Mouse (Mus musculus) hindbrain, embryonic 16.5 days (tissue): ENCODE results near the gene Ap1s1. TPM values are rescaled to one million over a fixed set of nuclear protein-coding genes. Genes with fewer than 3 reads are reported as not detected.

ENCODE experiments used
- ATAC-seq: fragments of 200-750 bp; cut with Nextera tagmentation; 2 replicates; pipeline ENCODE4 v1.8.0; 2017; ENCODE audit warnings: moderate TSS enrichment, moderate library complexity
- H3K27ac ChIP-seq: fragments of 300-500 bp; sonication (generic); 2 replicates; pipeline ENCODE4 v1.5.1; 2014; ENCODE audit warnings: low read depth, mild to moderate bottlenecking, control low read depth, low read length, moderate library complexity
- H3K27me3 ChIP-seq: fragments of 300-500 bp; sonication (generic); replicated peaks from 2 replicates; pipeline ENCODE4 v1.6.1; 2014; ENCODE audit warnings: low read length; ENCODE audit not compliant: control insufficient read depth, insufficient read depth
- H3K36me3 ChIP-seq: fragments of 300-500 bp; sonication (generic); 2 replicates; pipeline ENCODE4 v1.6.1; 2014; ENCODE audit warnings: mild to moderate bottlenecking, low read length, moderate library complexity, mixed read lengths; ENCODE audit not compliant: control insufficient read depth, insufficient read depth
- H3K4me1 ChIP-seq: fragments of 300-500 bp; sonication (generic); 2 replicates; pipeline ENCODE4 v1.6.1; 2014; ENCODE audit warnings: low read depth, low read length; ENCODE audit not compliant: control insufficient read depth, insufficient read depth
- H3K4me2 ChIP-seq: fragments of 300-500 bp; sonication (generic); 2 replicates; pipeline ENCODE4 v1.6.1; 2014; ENCODE audit warnings: mild to moderate bottlenecking, low read length, control low read depth, moderate library complexity
- H3K4me3 ChIP-seq: fragments of 300-500 bp; sonication (generic); 2 replicates; pipeline ENCODE4 v1.5.1; 2014; ENCODE audit warnings: mild to moderate bottlenecking, low read length, control low read depth, moderate library complexity
- H3K9ac ChIP-seq: fragments of 300-500 bp; sonication (generic); 2 replicates; pipeline ENCODE4 v1.6.1; 2014; ENCODE audit warnings: low read depth, mild to moderate bottlenecking, control low read depth, low read length, moderate library complexity
- H3K9me3 ChIP-seq: fragments of 300-500 bp; sonication (generic); 2 replicates; pipeline ENCODE4 v1.6.1; 2014; ENCODE audit warnings: mild to moderate bottlenecking, low read length, moderate library complexity; ENCODE audit not compliant: control insufficient read depth
- WGBS: fragments of 180-500 bp; shearing (Covaris S2); extraction: QIAGEN DNeasy Blood & Tissue Kit; methylation state at CpG from one replicate; pipeline ENCODE4 v1.1.7; 2014; 5-methylcytosine and 5-hydroxymethylcytosine counted together
- microRNA counts: library from miRNA; unstranded; fragments of <30 nt; microRNA quantifications from one replicate; lab custom pipeline; 2016
- microRNA-seq: library from miRNA; unstranded; fragments of <30 nt; microRNA quantifications from one replicate; pipeline ENCODE4, GENCODE M21; 2017
- polyA plus RNA-seq: library from polyadenylated mRNA; unstranded; fragments of >200 nt; fragmentation: Nextera tagmentation; extraction: Ambion mirVana; gene quantifications from 2 replicates; pipeline ENCODE4 v1.2.1, GENCODE M21; 2015

Gene Ap1s1
- polyA plus RNA-seq, 1 experiment from 2014 or later, result 260 TPM

- Histone ChIP-seq H3K36me3 (peaks cover 30% of the 10 kb centered on the region), H3K4me3 (peak overlapping the region; percentile 59), H3K27me3 (no peaks in the 10 kb centered on the region), H3K27ac (peak overlapping the region; percentile 86), H3K9me3 (no peaks in the 10 kb centered on the region), H3K4me1 (peaks cover 15% of the 10 kb centered on the region), H3K4me2 (peak overlapping the region; percentile 62), H3K9ac (peak overlapping the region; percentile 79)
- peak; percentile 65 for ATAC-seq
- WGBS, result under 1% methylated on average over 66 of the region's 67 CpGs
Observed at GRCm38 (mm10) chr5:136987138-136987933, 58.6 kb downstream of the Ap1s1 start.

GRCm38 (mm10) chr5:136986695-136987137, 59.2 kb downstream of the Ap1s1 start, which contains the start of gene Plod3:
Gene Plod3, plus strand, starts transcription at chr5:136987019.
- WGBS, result under 1% methylated on average over 26 of the region's 26 CpGs
- peaks cover 30% of the 10 kb centered on the region for H3K36me3 ChIP-seq
- peak; percentile 91 for ATAC-seq

More at GRCm38 (mm10) chr5:136986695-136987137, 59.2 kb downstream of the Ap1s1 start, which contains the start of gene Plod3:
- H3K9ac ChIP-seq, result peak within 1 kb of the TSS; percentile 79
- H3K4me1 ChIP-seq, result peaks cover 15% of the 10 kb centered on the region
- H3K9me3 ChIP-seq, result no peaks in the 10 kb centered on the region
- no peaks in the 10 kb centered on the region for H3K27me3 ChIP-seq
- H3K4me2 ChIP-seq, result peak within 1 kb of the TSS; percentile 62
- peak within 1 kb of the TSS; percentile 59 for H3K4me3 ChIP-seq
- peak within 1 kb of the TSS; percentile 86 for H3K27ac ChIP-seq

MicroRNAs encoded within 50 kb of the gene (microRNA counts, 519-probe panel; counts per million panel counts)
- microRNA mmu-miR-702 (lab: Ali Mortazavi, UCI), result 786 counts per million, percentile 4 among the panel's probes with 10 or more counts

Small RNAs within 50 kb of the gene (microRNA-seq; reads per million reads assigned to microRNA genes)
- gene Mir702, result 50.8 reads per million, percentile 41 among the genes with 10 or more reads in this experiment

Other genes with a start within 250 kb of the Ap1s1 start
- 35.9 and 39.1 TPM in 2 replicates for gene Col26a1, start 162.9 kb downstream of the Ap1s1 start, polyA plus RNA-seq
- 136 and 142 TPM in 2 replicates for gene Ift22, start 138.0 kb downstream of the Ap1s1 start, polyA plus RNA-seq
- gene Fis1, start 92.9 kb downstream of the Ap1s1 start, polyA plus RNA-seq, result 370 and 382 TPM in 2 replicates
- gene Cldn15, start 79.5 kb downstream of the Ap1s1 start, polyA plus RNA-seq, result 0.16 and 0.30 TPM in 2 replicates
- gene Plod3, start 59.1 kb downstream of the Ap1s1 start, polyA plus RNA-seq, result 36.3 and 39.7 TPM in 2 replicates
- 144 and 156 TPM in 2 replicates for gene Znhit1, start 58.1 kb downstream of the Ap1s1 start, polyA plus RNA-seq
- 14.1 and 17.0 TPM in 2 replicates for gene Vgf, start 19.7 kb downstream of the Ap1s1 start, polyA plus RNA-seq
- 0.14 TPM in 1 of 2 replicates, not detected in the other for gene Serpine1, start 26.1 kb upstream of the Ap1s1 start, polyA plus RNA-seq
- gene Trim56, start 70.1 kb upstream of the Ap1s1 start, polyA plus RNA-seq, result 1.8 and 2.3 TPM in 2 replicates
- gene Muc3, start 103.2 kb upstream of the Ap1s1 start, polyA plus RNA-seq, result not detected in 2 replicates
- gene Muc3a, start 166.3 kb upstream of the Ap1s1 start, polyA plus RNA-seq, result 0.51 and 0.55 TPM in 2 replicates
- 86.8 and 102 TPM in 2 replicates for gene Ache, start 241.4 kb upstream of the Ap1s1 start, polyA plus RNA-seq
- gene Ufsp1, start 248.5 kb upstream of the Ap1s1 start, polyA plus RNA-seq, result 25.5 and 29.6 TPM in 2 replicates